Mouse (Mus musculus): Measurements from ENCODE around the gene Zscan10.

The Zscan10 gene

DNA sequence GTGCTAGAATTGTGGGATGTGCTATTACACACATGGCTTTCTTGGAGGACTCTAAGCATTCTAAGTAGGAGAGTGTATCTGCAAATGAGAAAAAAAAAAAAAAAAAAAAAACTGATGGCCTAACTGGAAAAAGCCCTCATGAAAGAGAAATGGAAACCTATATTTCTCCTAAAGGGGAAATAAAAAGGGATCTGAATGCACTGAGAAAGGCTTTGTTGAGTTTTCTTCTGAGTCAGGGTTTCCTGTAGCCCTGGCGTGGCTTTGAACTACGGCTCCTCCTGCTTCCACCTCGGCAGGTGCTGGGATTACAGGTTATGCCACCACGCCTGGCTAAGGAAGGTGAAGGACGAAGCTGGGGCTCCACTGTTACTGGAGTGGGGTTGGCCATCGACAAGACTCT, 53.3 kb downstream of the Zscan10 start:
- DNase-seq, result no peak

DNA sequence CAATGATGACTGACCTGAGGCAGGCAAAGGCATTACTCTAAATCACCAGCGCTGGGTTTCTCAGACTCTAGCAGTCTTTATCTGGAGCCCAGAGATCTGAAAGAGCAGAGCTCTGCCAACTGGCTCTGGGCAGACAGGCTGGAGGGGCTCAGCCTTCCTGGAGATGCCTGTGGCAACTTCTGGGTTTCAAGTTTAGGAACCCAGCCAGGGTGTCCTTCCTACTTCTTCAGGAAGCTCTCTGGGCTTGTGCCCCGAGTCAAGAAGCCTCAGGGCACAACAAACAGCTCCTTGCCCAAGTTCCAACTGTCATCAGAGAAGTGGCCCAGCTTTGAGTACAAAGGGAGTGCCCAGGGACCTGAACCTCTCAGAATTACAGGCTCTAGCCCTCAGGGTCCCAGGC, 53.8 kb downstream of the Zscan10 start:
- DNase-seq, result no peak

DNA sequence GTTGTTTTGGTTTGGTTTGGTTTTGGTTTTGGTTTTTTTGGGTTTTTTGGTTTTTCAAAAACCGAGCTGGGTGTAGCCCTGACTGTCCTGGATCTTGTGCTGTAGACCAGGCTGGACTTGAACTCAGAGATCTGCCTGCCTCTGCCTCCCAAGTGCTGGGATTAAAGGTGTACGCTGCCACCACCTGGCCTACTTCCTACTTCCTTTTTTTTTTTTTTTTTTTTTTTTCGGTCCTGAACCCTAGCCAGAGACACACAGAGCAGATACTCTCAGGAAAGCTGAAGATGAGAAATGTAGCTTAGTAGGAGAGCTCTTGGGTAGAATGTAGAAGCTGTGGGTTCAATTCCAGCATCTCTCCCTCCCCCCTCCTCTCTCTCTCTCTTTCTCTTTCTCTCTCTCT, 57.8 kb downstream of the Zscan10 start:
- DNase-seq, result no peak

DNA sequence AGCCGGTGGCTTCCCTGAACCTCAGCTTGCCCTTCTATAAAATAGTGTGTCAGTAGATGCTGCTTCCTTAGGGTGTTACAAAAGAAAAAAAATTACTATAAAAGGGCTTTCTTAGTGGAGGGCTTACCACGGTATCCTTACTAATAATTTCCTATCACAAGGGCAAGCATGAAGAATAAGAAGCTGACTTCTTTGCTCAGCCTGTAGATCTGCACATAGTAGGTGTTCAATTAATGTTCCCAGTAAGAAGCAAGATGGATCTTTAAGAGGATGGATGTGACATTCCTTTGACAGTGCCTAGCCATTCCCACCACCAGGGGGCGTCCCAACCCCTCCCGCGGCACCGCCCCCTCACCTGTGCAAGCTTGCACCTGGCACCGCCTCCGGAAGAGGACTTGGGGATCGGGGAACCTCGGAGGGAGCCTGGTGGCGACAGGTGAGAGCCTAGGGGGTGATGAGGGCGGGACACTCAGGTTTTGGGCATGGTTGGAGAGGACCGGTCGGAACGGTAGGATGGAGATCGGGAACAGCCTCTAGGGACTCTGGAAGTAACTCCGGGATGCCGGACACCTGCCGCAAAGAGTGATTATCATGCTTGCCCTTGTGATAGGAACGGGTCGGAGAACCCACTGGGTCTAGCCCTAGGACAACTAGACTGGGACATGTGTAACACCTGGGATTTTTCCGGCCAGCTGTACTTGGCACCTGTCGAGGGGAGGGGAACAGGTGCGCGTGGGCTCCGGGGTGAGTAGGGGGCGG, 59.6 kb downstream of the Zscan10 start, which contains the start of gene Bicdl2:
Bicdl2 (plus strand) TSS at position 390 of the 759 bp plus-strand sequence.
- DNase-seq, result peak; percentile 84
